Mouse (Mus musculus) MEL (cell line): ENCODE results near the gene Gm20388. TPM values are rescaled to one million over a fixed set of nuclear protein-coding genes. Genes with fewer than 3 reads are reported as not detected.

Experiments used
- DNase-seq: peaks from one replicate; pipeline ENCODE4 v3.0.0; 2011; ENCODE audit warnings: low read depth, low spot score
- H3K27ac ChIP-seq: 2 replicates; pipeline ENCODE4 v1.5.1; 2012; ENCODE audit warnings: low read depth, mild to moderate bottlenecking, control low read depth, low read length, moderate library complexity; ENCODE audit not compliant: control insufficient read depth
- H3K27me3 ChIP-seq, 2 experiments: fragments of 150-350 bp in 1 of 2; sonication (generic) in 1 of 2; 2 replicates each; pipeline ENCODE4 v1.6.1; 2012; ENCODE audit warnings: low read length in 2 of 2, mild to moderate bottlenecking in 2 of 2, improper control_type of control experiment in 1 of 2, moderate library complexity in 1 of 2; ENCODE audit not compliant: insufficient read depth in 2 of 2, control insufficient read depth in 1 of 2
- H3K36me3 ChIP-seq, 2 experiments: 2 replicates each; pipeline ENCODE4 v1.6.1; 2012 to 2014; ENCODE audit warnings: low read length in 2 of 2, improper control_type of control experiment in 1 of 2, inconsistent platforms in 1 of 2, mild to moderate bottlenecking in 1 of 2; ENCODE audit not compliant: insufficient read depth in 2 of 2, control insufficient read depth in 1 of 2
- H3K4me1 ChIP-seq, 2 experiments: fragments of 150-350 bp in 1 of 2; sonication (generic) in 1 of 2; 2 replicates each; pipeline ENCODE4 v1.6.1; 2012; ENCODE audit warnings: low read length in 2 of 2, improper control_type of control experiment in 1 of 2, mild to moderate bottlenecking in 1 of 2; ENCODE audit not compliant: insufficient read depth in 2 of 2, control insufficient read depth in 1 of 2
- H3K4me3 ChIP-seq, 2 experiments: fragments of 150-350 bp in 1 of 2; sonication (generic) in 1 of 2; 2 replicates each; pipeline ENCODE4 v1.5.1; 2012; ENCODE audit warnings: low read depth in 2 of 2, low read length in 2 of 2, mild to moderate bottlenecking in 2 of 2, moderate library complexity in 2 of 2, control low read depth in 1 of 2, improper control_type of control experiment in 1 of 2; ENCODE audit not compliant: control insufficient read depth in 1 of 2, insufficient read depth in 1 of 2
- H3K79me2 ChIP-seq: 2 replicates; pipeline ENCODE4 v1.6.1; 2012; ENCODE audit warnings: mild to moderate bottlenecking, low read length, moderate library complexity; ENCODE audit not compliant: control insufficient read depth, poor library complexity, insufficient read depth
- H3K9ac ChIP-seq: 2 replicates; pipeline ENCODE4 v1.6.1; 2012; ENCODE audit warnings: low read depth, mild to moderate bottlenecking, control low read depth, low read length, moderate library complexity; ENCODE audit not compliant: control insufficient read depth, poor library complexity, severe bottlenecking
- H3K9me3 ChIP-seq: fragments of 150-350 bp; sonication (generic); replicated peaks from 2 replicates; pipeline ENCODE4 v1.6.1; 2012; ENCODE audit warnings: mild to moderate bottlenecking, low read length, improper control_type of control experiment, moderate library complexity; ENCODE audit not compliant: insufficient read depth
- CHD2 ChIP-seq: IDR thresholded peaks from 2 replicates; pipeline ENCODE4 v1.6.1; 2011; ENCODE audit warnings: low read length, improper control_type of control experiment
- EP300 ChIP-seq, 2 experiments: IDR thresholded peaks; 2 replicates each; pipeline ENCODE4 v1.6.1; 2011; ENCODE audit warnings: improper control_type of control experiment in 2 of 2, low read length in 2 of 2, low read depth in 1 of 2, mild to moderate bottlenecking in 1 of 2
- GABPA ChIP-seq: IDR thresholded peaks from 2 replicates; pipeline ENCODE4 v1.6.1; 2012; ENCODE audit warnings: low read depth, mild to moderate bottlenecking, inconsistent platforms, low read length, improper control_type of control experiment, moderate library complexity
- GATA1 ChIP-seq: IDR thresholded peaks from 2 replicates; pipeline ENCODE4 v1.6.1; 2011; ENCODE audit warnings: low read depth, low read length, improper control_type of control experiment
- HCFC1 ChIP-seq: IDR thresholded peaks from 2 replicates; pipeline ENCODE4 v1.6.1; 2012; ENCODE audit warnings: low read depth, mild to moderate bottlenecking, inconsistent platforms, low read length, improper control_type of control experiment, moderate library complexity
- JUND ChIP-seq: IDR thresholded peaks from 2 replicates; pipeline ENCODE4 v1.6.1; 2011; ENCODE audit warnings: low read depth, mild to moderate bottlenecking, improper control_type of control experiment, low read length
- MAFK ChIP-seq: IDR thresholded peaks from 2 replicates; pipeline ENCODE4 v1.6.1; 2011; ENCODE audit warnings: low read depth, mild to moderate bottlenecking, low read length, improper control_type of control experiment, borderline replicate concordance
- MAX ChIP-seq: IDR thresholded peaks from 2 replicates; pipeline ENCODE4 v1.6.1; 2011; ENCODE audit warnings: low read length, improper control_type of control experiment
- MAZ ChIP-seq: IDR thresholded peaks from 2 replicates; pipeline ENCODE4 v1.6.1; 2012; ENCODE audit warnings: low read depth, mild to moderate bottlenecking, inconsistent platforms, low read length, improper control_type of control experiment
- MYB ChIP-seq: IDR thresholded peaks from 2 replicates; pipeline ENCODE4 v1.6.1; 2011; ENCODE audit warnings: mild to moderate bottlenecking, low read depth, low read length, improper control_type of control experiment
- NELFE ChIP-seq: IDR thresholded peaks from 2 replicates; pipeline ENCODE4 v1.6.1; 2011; ENCODE audit warnings: low read depth, low read length, improper control_type of control experiment
- NRF1 ChIP-seq: IDR thresholded peaks from 2 replicates; pipeline ENCODE4 v1.6.1; 2014; ENCODE audit warnings: low read depth, mild to moderate bottlenecking, inconsistent platforms, low read length, improper control_type of control experiment, moderate library complexity; ENCODE audit not compliant: poor library complexity, insufficient read depth, severe bottlenecking
- POLR2AphosphoS5 ChIP-seq: IDR thresholded peaks from 2 replicates; pipeline ENCODE4 v1.6.1; 2012; ENCODE audit warnings: low read depth, borderline replicate concordance, mild to moderate bottlenecking, inconsistent platforms, low read length, moderate library complexity, mixed read lengths
- RCOR1 ChIP-seq: IDR thresholded peaks from 2 replicates; pipeline ENCODE4 v1.6.1; 2012; ENCODE audit warnings: low read depth, mild to moderate bottlenecking, inconsistent platforms, low read length, improper control_type of control experiment
- SIN3A ChIP-seq: IDR thresholded peaks from 2 replicates; pipeline ENCODE4 v1.6.1; 2012; ENCODE audit warnings: low read length, improper control_type of control experiment, inconsistent platforms
- SMC3 ChIP-seq: IDR thresholded peaks from 2 replicates; pipeline ENCODE4 v1.6.1; 2011; ENCODE audit warnings: low read depth, low read length, improper control_type of control experiment
- TBP ChIP-seq: IDR thresholded peaks from 2 replicates; pipeline ENCODE4 v1.8.0; 2011; ENCODE audit warnings: low read depth, low read length, improper control_type of control experiment
- TCF12 ChIP-seq: IDR thresholded peaks from 2 replicates; pipeline ENCODE4 v1.6.1; 2014; ENCODE audit warnings: low read depth, mild to moderate bottlenecking, inconsistent platforms, low read length, improper control_type of control experiment, moderate library complexity
- UBTF ChIP-seq: IDR thresholded peaks from 2 replicates; pipeline ENCODE4 v1.6.1; 2012; ENCODE audit warnings: low read depth, mild to moderate bottlenecking, inconsistent platforms, low read length, improper control_type of control experiment, moderate library complexity, borderline replicate concordance; ENCODE audit not compliant: insufficient read depth
- USF1 ChIP-seq: IDR thresholded peaks from 2 replicates; pipeline ENCODE4 v1.6.1; 2014; ENCODE audit warnings: low read depth, mild to moderate bottlenecking, inconsistent platforms, low read length, improper control_type of control experiment, moderate library complexity
- ZC3H11A ChIP-seq: IDR thresholded peaks from 2 replicates; pipeline ENCODE4 v1.6.1; 2012; ENCODE audit warnings: low read depth, mild to moderate bottlenecking, inconsistent platforms, low read length, improper control_type of control experiment
- ZKSCAN1 ChIP-seq: IDR thresholded peaks from 2 replicates; pipeline ENCODE4 v1.6.1; 2012; ENCODE audit warnings: low read depth, mild to moderate bottlenecking, inconsistent platforms, low read length, improper control_type of control experiment, moderate library complexity
- ZMIZ1 ChIP-seq: IDR thresholded peaks from 2 replicates; pipeline ENCODE4 v1.6.1; 2012; ENCODE audit warnings: low read depth, mild to moderate bottlenecking, inconsistent platforms, low read length, improper control_type of control experiment, moderate library complexity
- ZNF384 ChIP-seq: IDR thresholded peaks from 2 replicates; pipeline ENCODE4 v1.6.1; 2012; ENCODE audit warnings: low read depth, mild to moderate bottlenecking, inconsistent platforms, low read length, improper control_type of control experiment
- polyA plus RNA-seq, 2 experiments: library from polyadenylated mRNA; stranded (reverse) in 1 of 2; unstranded in 1 of 2; fragments of >175 nt in 1 of 2; fragments of >200 nt in 1 of 2; gene quantifications; 2 replicates each; pipeline versions ENCODE4 v1.2.1 to v1.2.4; 2012; ENCODE audit warnings: low replicate concordance in 2 of 2, low read depth in 1 of 2; ENCODE audit not compliant: insufficient read length in 2 of 2, insufficient read depth in 1 of 2, missing spikeins in 1 of 2
- total RNA-seq: library from RNA; depleted of rRNA; stranded (reverse); fragments of 300-350 nt; gene quantifications from 2 replicates; pipeline ENCODE4 v1.2.3, GENCODE M21; 2012

Gm20388 gene
- total and polyA plus RNA-seq, 3 experiments = 11.1 to 17.8 TPM; not detected in 1

DNA sequence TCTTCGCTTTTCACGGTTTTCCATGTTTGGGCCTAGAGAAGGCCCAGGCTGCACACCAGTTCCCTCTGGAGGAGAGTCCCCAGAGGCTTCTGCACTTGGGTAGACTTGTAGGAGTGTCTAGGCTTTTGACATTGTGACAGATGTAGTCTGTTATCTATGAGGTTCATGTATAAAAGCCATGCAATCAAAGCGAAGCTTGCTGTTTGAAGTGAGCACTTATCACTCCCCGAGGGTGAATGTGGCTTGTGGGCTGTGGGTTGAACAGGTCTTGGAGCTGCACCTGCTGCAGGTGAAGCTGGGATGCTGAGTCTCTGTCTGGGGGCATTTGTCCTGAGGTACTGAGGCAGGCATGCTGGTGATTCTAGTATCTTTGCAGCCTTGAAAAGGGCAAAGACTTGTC, 2057.9 kb downstream of the Gm20388 start:
- H3K79me2 ChIP-seq = peaks cover 3% of the 10 kb centered on the region; the same call in 1 of the 2 replicates

DNA sequence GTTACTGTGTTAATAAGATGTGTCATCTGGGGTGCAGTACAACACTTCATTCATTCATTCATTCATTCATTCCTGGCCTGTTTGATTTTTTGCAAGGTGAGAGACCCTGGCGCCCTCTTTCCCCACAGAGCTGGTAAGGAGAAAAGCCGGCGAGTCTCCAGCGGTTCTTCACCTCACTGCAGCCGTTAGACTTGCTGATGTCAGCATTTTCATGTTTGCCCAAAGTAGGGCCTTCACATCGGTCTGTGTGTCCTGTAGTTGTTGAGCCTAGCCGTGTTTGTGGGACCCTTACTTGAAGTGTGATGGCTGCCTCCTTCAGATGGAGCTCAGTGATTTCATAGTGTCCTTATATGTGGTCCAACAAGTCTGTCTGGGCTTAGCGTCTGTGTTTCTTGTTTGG, 2059.6 kb downstream of the Gm20388 start:
- Histone ChIP-seq H3K9me3 (no peaks in the 10 kb centered on the region), H3K27ac (no peak overlapping the region), H3K9ac (no peak overlapping the region), H3K4me3 (no peak overlapping the region), H3K27me3 (no peaks in the 10 kb centered on the region), H3K4me1 (no peaks in the 10 kb centered on the region), H3K36me3 (no peaks in the 10 kb centered on the region; a peak in 2 of 4 replicates), H3K79me2 (0 out of 2 replicates have a peak, but pooled peaks cover 3% of the 10 kb centered on the region)
- TF ChIP-seq ZKSCAN1 (no peak), MAFK (peak; percentile 89)
- DNase-seq = no peak

More for the DNA sequence above, 2057.9 kb downstream of the Gm20388 start:
- H3K27ac ChIP-seq = no peak overlapping the region
- H3K4me1 ChIP-seq = no peaks in the 10 kb centered on the region
- no peaks in the 10 kb centered on the region for H3K27me3 ChIP-seq
- TF ChIP-seq SIN3A (peak; percentile 35; the same call in 1 of the 2 replicates), ZMIZ1 (no peak), GATA1 (peak; percentile 52; the same call in 1 of the 2 replicates), ZNF384 (no peak), TCF12 (peak; percentile 63), NELFE (no peak), EP300 (IDR thresholded peaks at IDR 0.05; ENCODE audit: low read depth in 1 of 2, low read length in 2 of 2) (peak; percentile 39 to 58), RCOR1 (peak; percentile 69)
- TF ChIP-seq, all 39 proteins: peak for 5
- no peak overlapping the region for H3K9ac ChIP-seq
- peak; percentile 38 for DNase-seq
- H3K36me3 ChIP-seq = no peaks in the 10 kb centered on the region; a peak in 1 of 4 replicates
- H3K9me3 ChIP-seq = no peaks in the 10 kb centered on the region
- H3K4me3 ChIP-seq = no peak overlapping the region

DNA sequence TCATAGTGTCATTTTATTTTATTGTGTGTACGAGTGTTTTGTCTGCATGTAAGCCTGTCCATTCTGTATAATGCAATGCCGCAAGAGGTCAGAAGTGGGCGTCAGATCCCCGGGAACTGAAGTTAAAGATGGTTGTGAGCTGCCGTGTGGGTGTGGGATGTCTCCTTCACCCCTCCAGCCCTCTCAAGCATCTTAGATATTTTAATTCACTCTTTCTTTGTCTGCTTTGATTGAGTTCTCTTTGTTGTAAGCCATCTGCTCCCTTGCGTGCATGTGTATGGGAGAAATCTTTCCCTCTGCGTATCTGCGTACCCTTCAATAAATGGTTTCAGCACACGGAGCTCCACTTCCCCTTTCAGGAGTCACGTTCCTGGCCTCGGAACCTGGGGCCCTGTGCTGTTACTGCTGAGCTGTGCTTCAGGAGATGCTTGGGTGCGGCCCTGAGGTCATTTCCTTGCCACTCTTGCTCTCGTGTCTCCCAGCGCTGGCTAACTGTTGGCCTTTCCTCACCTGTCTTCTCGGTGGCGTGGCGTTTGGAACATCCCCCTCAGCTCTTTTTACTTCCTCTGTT, 2060.9 kb downstream of the Gm20388 start:
- H3K4me1 ChIP-seq = no peaks in the 10 kb centered on the region
- 0 out of 2 replicates have a peak, but pooled peaks cover 1% of the 10 kb centered on the region for H3K79me2 ChIP-seq
- no peaks in the 10 kb centered on the region for H3K9me3 ChIP-seq
- H3K27me3 ChIP-seq = no peaks in the 10 kb centered on the region
- no peaks in the 10 kb centered on the region; a peak in 2 of 4 replicates for H3K36me3 ChIP-seq
- TF ChIP-seq SMC3 (no peak), USF1 (no peak), MAZ (no peak), NRF1 (no peak), NELFE (no peak), HCFC1 (no peak), GABPA (no peak), MYB (no peak), MAX (no peak), POLR2AphosphoS5 (no peak), UBTF (no peak), TBP (no peak), ZC3H11A (no peak), CHD2 (no peak), GATA1 (no peak), SIN3A (no peak), JUND (no peak)
- DNase-seq = no peak
- H3K27ac ChIP-seq = no peak overlapping the region
- H3K4me3 ChIP-seq = no peak overlapping the region
- no peak overlapping the region for H3K9ac ChIP-seq
